Mouse (Mus musculus) brain, embryonic 14.5 days (tissue): Measurements from ENCODE around the gene Sergef. TPM values are rescaled to one million over a fixed set of nuclear protein-coding genes. Genes with fewer than 3 reads are reported as not detected.
"Not testable (repeated sequence)": the region's sequence is repeated elsewhere in the genome, so short reads cannot be mapped to it uniquely, and the experiment has no call there.

ENCODE experiments used
- DNase-seq: peaks from one replicate; pipeline ENCODE4 v3.0.0-alpha.2; 2011; ENCODE audit warnings: low read depth
- CTCF ChIP-seq: fragments of 200-500 bp; IDR thresholded peaks from 2 replicates; pipeline ENCODE4 v1.5.1; 2012; ENCODE audit warnings: inconsistent platforms, mild to moderate bottlenecking, moderate library complexity, borderline replicate concordance; ENCODE audit not compliant: insufficient read depth, insufficient read length; ENCODE audit errors: extremely low read depth
- POLR2A ChIP-seq: fragments of 200-500 bp; IDR thresholded peaks from 2 replicates; pipeline ENCODE4 v1.6.1; 2012; ENCODE audit warnings: mild to moderate bottlenecking, inconsistent platforms, borderline replicate concordance; ENCODE audit not compliant: poor library complexity, insufficient read depth, insufficient read length, severe bottlenecking; ENCODE audit errors: extremely low read depth
- polyA plus RNA-seq: library from polyadenylated mRNA; depleted of rRNA; stranded (reverse); fragments of >200 nt; gene quantifications from 2 replicates; pipeline ENCODE4 v1.2.3, GENCODE M21; 2012

Gene Sergef
- polyA plus RNA-seq, 1 experiment = 32.8 TPM

GRCm38 (mm10) chr7:46652279-46652678 is 12.7 kb upstream of the Sergef start:
- TF ChIP-seq CTCF (no peak), POLR2A (no peak)
- DNase-seq = no peak

GRCm38 (mm10) chr7:46650231-46650630 is 10.6 kb upstream of the Sergef start:
- not testable (repeated sequence) for DNase-seq

- no peak for TF ChIP-seq POLR2A
- no peak for TF ChIP-seq CTCF
- DNase-seq = peak; percentile 51
Measured at GRCm38 (mm10) chr7:46648431-46649140, 9.0 kb upstream of the Sergef start.

GRCm38 (mm10) chr7:46643172-46643571 is 3.6 kb upstream of the Sergef start:
- DNase-seq = no peak
- TF ChIP-seq POLR2A (no peak), CTCF (no peak)

- no peak for DNase-seq
- TF ChIP-seq CTCF = no peak
- TF ChIP-seq POLR2A = no peak
Measured at GRCm38 (mm10) chr7:46640062-46640461, 455 bp upstream of the Sergef start.

GRCm38 (mm10) chr7:46638889-46639691 is 517 bp downstream of the Sergef start:
- no peak for TF ChIP-seq CTCF
- no peak for TF ChIP-seq POLR2A
- no peak for DNase-seq

GRCm38 (mm10) chr7:46628375-46628975 is 11.1 kb downstream of the Sergef start:
- TF ChIP-seq CTCF (no peak), POLR2A (no peak)
- DNase-seq = peak; percentile 30

GRCm38 (mm10) chr7:46623979-46624378 is 15.6 kb downstream of the Sergef start:
- DNase-seq = no peak

GRCm38 (mm10) chr7:46618416-46619110 is 21.0 kb downstream of the Sergef start:
- TF ChIP-seq CTCF (no peak), POLR2A (no peak)
- DNase-seq = no peak

More at GRCm38 (mm10) chr7:46623979-46624378, 15.6 kb downstream of the Sergef start:
- TF ChIP-seq CTCF (no peak), POLR2A (no peak)

- TF ChIP-seq CTCF (no peak), POLR2A (no peak)
- no peak for DNase-seq
Measured at GRCm38 (mm10) chr7:46616429-46617005, 23.1 kb downstream of the Sergef start.

GRCm38 (mm10) chr7:46615256-46615977 is 24.2 kb downstream of the Sergef start:
- no peak for DNase-seq
- TF ChIP-seq POLR2A (no peak), CTCF (no peak)

GRCm38 (mm10) chr7:46614263-46614662 is 25.3 kb downstream of the Sergef start:
- DNase-seq = no peak
- TF ChIP-seq CTCF = no peak
- TF ChIP-seq POLR2A = no peak
